Mouse (Mus musculus): ENCODE results near the gene Endou. TPM values are rescaled to one million over a fixed set of nuclear protein-coding genes. Genes with fewer than 3 reads are reported as not detected.

Gene Endou
- polyA plus RNA-seq, 1 experiment: 0.04 TPM

- no peak overlapping the region for H3K4me3 ChIP-seq (ENCODE audit: insufficient read depth, poor library complexity, severe bottlenecking)
- H3K36me3 ChIP-seq (ENCODE audit: control insufficient read depth, insufficient read depth): no peaks in the 10 kb centered on the region
- H3K79me2 ChIP-seq (ENCODE audit: control insufficient read depth, insufficient read depth): no peaks in the 10 kb centered on the region
- TF ChIP-seq CTCF (IDR thresholded peaks at IDR 0.05; ENCODE audit: control insufficient read depth, insufficient read depth, insufficient read length) (no peak), MAX (IDR thresholded peaks at IDR 0.05) (no peak), CEBPB (IDR thresholded peaks at IDR 0.05; ENCODE audit: low read depth) (no peak), MYOG (IDR thresholded peaks at IDR 0.05; ENCODE audit: control insufficient read depth, extremely low read depth, insufficient read length) (no peak), MYOD1 (IDR thresholded peaks at IDR 0.05; ENCODE audit: control insufficient read depth, insufficient read length, low read depth) (no peak), FOSL1 (IDR thresholded peaks at IDR 0.05; ENCODE audit: insufficient read depth, low read length, poor library complexity, severe bottlenecking) (no peak), USF1 (IDR thresholded peaks at IDR 0.05; ENCODE audit: low read depth) (no peak)
- H3ac ChIP-seq (ENCODE audit: control insufficient read depth, insufficient read length, low read depth): no peak overlapping the region
- peaks cover 32% of the 10 kb centered on the region for H3K27me3 ChIP-seq (ENCODE audit: control insufficient read depth, insufficient read depth, insufficient read length)
- H3K79me3 ChIP-seq (ENCODE audit: low read depth): no peaks in the 10 kb centered on the region
Observed at GRCm38 (mm10) chr15:97762733-97763132, 31.6 kb upstream of the Endou start.

- no peak overlapping the region for H3ac ChIP-seq (ENCODE audit: control insufficient read depth, insufficient read length, low read depth)
- H3K36me3 ChIP-seq (ENCODE audit: control insufficient read depth, insufficient read depth): no peaks in the 10 kb centered on the region
- H3K4me3 ChIP-seq (ENCODE audit: insufficient read depth, poor library complexity, severe bottlenecking): no peak overlapping the region
- H3K79me2 ChIP-seq (ENCODE audit: control insufficient read depth, insufficient read depth): no peaks in the 10 kb centered on the region
- TF ChIP-seq MYOG (IDR thresholded peaks at IDR 0.05; ENCODE audit: control insufficient read depth, extremely low read depth, insufficient read length): no peak
- TF ChIP-seq USF1 (IDR thresholded peaks at IDR 0.05; ENCODE audit: low read depth): no peak
- no peak for TF ChIP-seq CEBPB (IDR thresholded peaks at IDR 0.05; ENCODE audit: low read depth)
- TF ChIP-seq MAX (IDR thresholded peaks at IDR 0.05): no peak
- TF ChIP-seq FOSL1 (IDR thresholded peaks at IDR 0.05; ENCODE audit: insufficient read depth, low read length, poor library complexity, severe bottlenecking): no peak
- TF ChIP-seq CTCF (IDR thresholded peaks at IDR 0.05; ENCODE audit: control insufficient read depth, insufficient read depth, insufficient read length): no peak
- peaks cover 33% of the 10 kb centered on the region for H3K27me3 ChIP-seq (ENCODE audit: control insufficient read depth, insufficient read depth, insufficient read length)
- H3K79me3 ChIP-seq (ENCODE audit: low read depth): no peaks in the 10 kb centered on the region
Observed at GRCm38 (mm10) chr15:97761438-97761837, 30.3 kb upstream of the Endou start.

GRCm38 (mm10) chr15:97760952-97761351 is 29.8 kb upstream of the Endou start:
- no peak overlapping the region for H3K4me3 ChIP-seq (ENCODE audit: insufficient read depth, poor library complexity, severe bottlenecking)
- H3K79me3 ChIP-seq (ENCODE audit: low read depth): no peaks in the 10 kb centered on the region
- peaks cover 29% of the 10 kb centered on the region for H3K27me3 ChIP-seq (ENCODE audit: control insufficient read depth, insufficient read depth, insufficient read length)
- H3K36me3 ChIP-seq (ENCODE audit: control insufficient read depth, insufficient read depth): no peaks in the 10 kb centered on the region
- H3K79me2 ChIP-seq (ENCODE audit: control insufficient read depth, insufficient read depth): no peaks in the 10 kb centered on the region
- no peak overlapping the region for H3ac ChIP-seq (ENCODE audit: control insufficient read depth, insufficient read length, low read depth)
- TF ChIP-seq CEBPB (IDR thresholded peaks at IDR 0.05; ENCODE audit: low read depth) (no peak), MYOD1 (IDR thresholded peaks at IDR 0.05; ENCODE audit: control insufficient read depth, insufficient read length, low read depth) (no peak), MAX (IDR thresholded peaks at IDR 0.05) (no peak), USF1 (IDR thresholded peaks at IDR 0.05; ENCODE audit: low read depth) (no peak), FOSL1 (IDR thresholded peaks at IDR 0.05; ENCODE audit: insufficient read depth, low read length, poor library complexity, severe bottlenecking) (no peak)

- Histone ChIP-seq H3K79me2 (ENCODE audit: control insufficient read depth, insufficient read depth) (no peaks in the 10 kb centered on the region), H3K27me3 (ENCODE audit: control insufficient read depth, insufficient read depth, insufficient read length) (peaks cover 25% of the 10 kb centered on the region), H3ac (ENCODE audit: control insufficient read depth, insufficient read length, low read depth) (no peak overlapping the region), H3K4me3 (ENCODE audit: insufficient read depth, poor library complexity, severe bottlenecking) (no peak overlapping the region), H3K36me3 (ENCODE audit: control insufficient read depth, insufficient read depth) (no peaks in the 10 kb centered on the region), H3K79me3 (ENCODE audit: low read depth) (no peaks in the 10 kb centered on the region)
- no peak for TF ChIP-seq CEBPB (IDR thresholded peaks at IDR 0.05; ENCODE audit: low read depth)
- TF ChIP-seq FOSL1 (IDR thresholded peaks at IDR 0.05; ENCODE audit: insufficient read depth, low read length, poor library complexity, severe bottlenecking): no peak
- no peak for TF ChIP-seq USF1 (IDR thresholded peaks at IDR 0.05; ENCODE audit: low read depth)
Observed at GRCm38 (mm10) chr15:97760006-97760405, 28.9 kb upstream of the Endou start.

GRCm38 (mm10) chr15:97755361-97755760 is 24.2 kb upstream of the Endou start:
- Histone ChIP-seq H3ac (ENCODE audit: control insufficient read depth, insufficient read length, low read depth) (no peak overlapping the region), H3K79me3 (ENCODE audit: low read depth) (no peaks in the 10 kb centered on the region), H3K79me2 (ENCODE audit: control insufficient read depth, insufficient read depth) (no peaks in the 10 kb centered on the region), H3K4me3 (ENCODE audit: insufficient read depth, poor library complexity, severe bottlenecking) (no peak overlapping the region), H3K36me3 (ENCODE audit: control insufficient read depth, insufficient read depth) (no peaks in the 10 kb centered on the region), H3K27me3 (ENCODE audit: control insufficient read depth, insufficient read depth, insufficient read length) (peaks cover 20% of the 10 kb centered on the region)
- TF ChIP-seq USF1 (IDR thresholded peaks at IDR 0.05; ENCODE audit: low read depth) (no peak), MYOD1 (IDR thresholded peaks at IDR 0.05; ENCODE audit: control insufficient read depth, insufficient read length, low read depth) (no peak), MAX (IDR thresholded peaks at IDR 0.05) (no peak), FOSL1 (IDR thresholded peaks at IDR 0.05; ENCODE audit: insufficient read depth, low read length, poor library complexity, severe bottlenecking) (no peak), CEBPB (IDR thresholded peaks at IDR 0.05; ENCODE audit: low read depth) (no peak)

GRCm38 (mm10) chr15:97754476-97754875 is 23.3 kb upstream of the Endou start:
- peaks cover 15% of the 10 kb centered on the region for H3K27me3 ChIP-seq (ENCODE audit: control insufficient read depth, insufficient read depth, insufficient read length)
- no peak for TF ChIP-seq MAX (IDR thresholded peaks at IDR 0.05)
- no peak for TF ChIP-seq MYOD1 (IDR thresholded peaks at IDR 0.05; ENCODE audit: control insufficient read depth, insufficient read length, low read depth)
- no peak overlapping the region for H3K4me3 ChIP-seq (ENCODE audit: insufficient read depth, poor library complexity, severe bottlenecking)
- H3K79me2 ChIP-seq (ENCODE audit: control insufficient read depth, insufficient read depth): no peaks in the 10 kb centered on the region
- no peak overlapping the region for H3ac ChIP-seq (ENCODE audit: control insufficient read depth, insufficient read length, low read depth)
- H3K36me3 ChIP-seq (ENCODE audit: control insufficient read depth, insufficient read depth): no peaks in the 10 kb centered on the region
- H3K79me3 ChIP-seq (ENCODE audit: low read depth): no peaks in the 10 kb centered on the region
